Mouse (Mus musculus) thymus, adult 2 months (tissue): ENCODE results near the gene Tln2. TPM values are rescaled to one million over a fixed set of nuclear protein-coding genes. Genes with fewer than 3 reads are reported as not detected.

Source experiments
- DNase-seq: peaks from one replicate; pipeline ENCODE4 v3.0.0; 2021
- H3K27ac ChIP-seq: fragments of 200-500 bp; 2 replicates; pipeline ENCODE4 v1.5.1; 2012; ENCODE audit warnings: low read length, control low read depth; ENCODE audit not compliant: control insufficient read depth, insufficient read depth
- H3K27me3 ChIP-seq: fragments of 200-500 bp; 2 replicates; pipeline ENCODE4 v1.6.1; 2012; ENCODE audit warnings: mild to moderate bottlenecking, low read length, moderate library complexity, mixed read lengths; ENCODE audit not compliant: control insufficient read depth, insufficient read depth
- H3K36me3 ChIP-seq: fragments of 200-500 bp; 2 replicates; pipeline ENCODE4 v1.6.1; 2012; ENCODE audit warnings: mild to moderate bottlenecking, low read length, moderate library complexity; ENCODE audit not compliant: control insufficient read depth, insufficient read depth
- H3K4me1 ChIP-seq: fragments of 200-500 bp; replicated peaks from 2 replicates; pipeline ENCODE4 v1.6.1; 2012; ENCODE audit warnings: low read length; ENCODE audit not compliant: control insufficient read depth, insufficient read depth
- H3K4me3 ChIP-seq: fragments of 200-500 bp; 2 replicates; pipeline ENCODE4 v1.5.1; 2012; ENCODE audit warnings: mild to moderate bottlenecking, low read length, control low read depth, moderate library complexity; ENCODE audit not compliant: control insufficient read depth, insufficient read depth
- CTCF ChIP-seq: fragments of 200-500 bp; IDR thresholded peaks from 2 replicates; pipeline ENCODE4 v1.5.1; 2012; ENCODE audit warnings: mild to moderate bottlenecking, control low read depth, low read length, moderate library complexity, borderline replicate concordance; ENCODE audit not compliant: control insufficient read depth, poor library complexity, insufficient read depth; ENCODE audit errors: extremely low read depth
- POLR2A ChIP-seq: fragments of 200-500 bp; IDR thresholded peaks from 2 replicates; pipeline ENCODE4 v1.6.1; 2012; ENCODE audit warnings: mild to moderate bottlenecking, low read length, control low read depth, moderate library complexity; ENCODE audit not compliant: control insufficient read depth, poor library complexity, insufficient read depth; ENCODE audit errors: extremely low read depth
- WGBS: fragments of 180-500 bp; shearing (Covaris S2); methylation state at CpG from one replicate; pipeline ENCODE4 v1.1.7; 2018; 5-methylcytosine and 5-hydroxymethylcytosine counted together
- polyA plus RNA-seq: library from polyadenylated mRNA; depleted of rRNA; stranded (reverse); fragments of >200 nt; gene quantifications from 2 replicates; pipeline ENCODE4 v1.2.3, GENCODE M21; 2012

Tln2 gene
- polyA plus RNA-seq, 1 experiment = 3.7 TPM

DNA sequence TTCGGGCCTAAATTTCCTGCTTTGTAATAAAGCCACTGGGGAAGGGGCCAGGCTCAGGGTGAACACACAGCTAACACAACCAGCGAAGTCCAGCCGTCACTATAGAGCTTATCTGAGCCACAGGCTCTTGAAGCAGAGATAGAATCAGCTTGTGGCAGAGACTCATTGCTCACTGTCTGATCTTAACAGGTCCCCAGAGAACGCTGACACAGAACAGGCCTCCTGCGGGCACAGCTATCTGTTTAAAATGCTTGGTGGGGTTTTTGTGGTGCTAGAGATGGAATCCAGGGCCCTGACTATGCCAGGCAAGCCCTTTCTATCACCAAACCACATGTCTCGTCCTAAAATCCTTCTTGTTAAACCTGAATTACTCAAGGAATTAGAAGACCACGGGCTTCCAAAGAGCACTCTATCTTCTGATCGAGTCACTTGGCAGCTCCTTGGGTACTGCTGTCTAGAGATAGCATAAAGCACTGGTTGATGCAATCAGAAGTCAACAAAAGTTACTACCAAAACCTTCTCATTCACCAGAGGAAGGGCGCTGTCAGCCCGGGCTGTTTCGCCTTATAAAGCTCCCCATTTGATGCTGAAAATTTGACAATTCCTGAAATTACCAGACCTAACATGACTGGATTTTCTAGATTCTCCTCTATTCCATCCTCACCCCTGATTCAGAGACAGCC, 95.9 kb downstream of the Tln2 start:
- WGBS = 74% methylated on average over 11 of the region's 11 CpGs
- Histone ChIP-seq H3K36me3 (no peaks in the 10 kb centered on the region), H3K27ac (no peak overlapping the region), H3K27me3 (no peaks in the 10 kb centered on the region), H3K4me3 (no peak overlapping the region), H3K4me1 (no peaks in the 10 kb centered on the region)
- TF ChIP-seq POLR2A (no peak), CTCF (no peak)
- DNase-seq = no peak

DNA sequence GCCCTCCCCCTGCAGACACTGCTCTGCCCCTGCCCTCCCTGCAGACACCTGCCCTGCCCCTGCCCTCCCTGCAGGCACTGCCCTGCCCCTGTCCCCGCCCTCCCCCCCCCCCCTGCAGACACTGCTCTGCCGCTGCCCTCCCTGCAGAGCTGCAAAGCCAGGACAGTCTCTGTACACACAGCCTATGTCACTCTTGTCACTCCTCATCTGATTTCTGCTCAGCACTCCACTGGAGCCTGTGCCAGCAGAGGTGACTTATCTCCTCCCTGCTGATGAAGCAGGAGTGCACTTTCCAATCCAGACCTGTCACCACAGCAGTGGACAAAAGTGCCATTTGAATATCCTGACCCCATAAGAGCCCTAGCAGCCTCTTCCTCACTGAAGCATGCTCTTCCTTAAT, 118.0 kb downstream of the Tln2 start:
- Histone ChIP-seq H3K4me3 (no peak overlapping the region), H3K4me1 (no peaks in the 10 kb centered on the region), H3K27ac (no peak overlapping the region), H3K36me3 (no peaks in the 10 kb centered on the region), H3K27me3 (no peaks in the 10 kb centered on the region)
- no peak for DNase-seq
- no peak for TF ChIP-seq CTCF
- no peak for TF ChIP-seq POLR2A
- WGBS = 63% methylated on average over 1 of the region's 2 CpGs

DNA sequence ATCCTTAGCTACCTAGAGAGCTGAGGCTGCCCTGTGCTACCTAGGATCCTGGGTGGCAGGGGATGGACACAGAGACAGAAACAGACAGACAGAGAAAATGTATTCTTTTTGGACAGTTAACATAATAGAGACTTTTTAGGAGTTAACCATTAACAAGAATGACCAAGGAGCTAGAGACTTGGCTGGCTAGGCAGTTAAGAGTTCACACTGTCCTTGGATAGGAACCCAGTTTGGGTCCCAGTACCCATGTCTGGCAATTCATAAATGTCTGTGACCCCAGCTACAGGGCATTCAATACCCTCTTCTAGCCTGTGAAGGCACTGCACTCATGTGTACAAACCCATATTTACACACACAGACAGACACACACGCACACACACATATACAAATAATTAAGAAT, 122.0 kb downstream of the Tln2 start:
- no peaks in the 10 kb centered on the region for H3K4me1 ChIP-seq
- WGBS = 94% methylated on average over 1 of the region's 1 CpGs
- no peaks in the 10 kb centered on the region for H3K27me3 ChIP-seq
- no peaks in the 10 kb centered on the region for H3K36me3 ChIP-seq
- no peak overlapping the region for H3K4me3 ChIP-seq
- no peak overlapping the region for H3K27ac ChIP-seq
- TF ChIP-seq CTCF (no peak), POLR2A (no peak)
- no peak for DNase-seq

DNA sequence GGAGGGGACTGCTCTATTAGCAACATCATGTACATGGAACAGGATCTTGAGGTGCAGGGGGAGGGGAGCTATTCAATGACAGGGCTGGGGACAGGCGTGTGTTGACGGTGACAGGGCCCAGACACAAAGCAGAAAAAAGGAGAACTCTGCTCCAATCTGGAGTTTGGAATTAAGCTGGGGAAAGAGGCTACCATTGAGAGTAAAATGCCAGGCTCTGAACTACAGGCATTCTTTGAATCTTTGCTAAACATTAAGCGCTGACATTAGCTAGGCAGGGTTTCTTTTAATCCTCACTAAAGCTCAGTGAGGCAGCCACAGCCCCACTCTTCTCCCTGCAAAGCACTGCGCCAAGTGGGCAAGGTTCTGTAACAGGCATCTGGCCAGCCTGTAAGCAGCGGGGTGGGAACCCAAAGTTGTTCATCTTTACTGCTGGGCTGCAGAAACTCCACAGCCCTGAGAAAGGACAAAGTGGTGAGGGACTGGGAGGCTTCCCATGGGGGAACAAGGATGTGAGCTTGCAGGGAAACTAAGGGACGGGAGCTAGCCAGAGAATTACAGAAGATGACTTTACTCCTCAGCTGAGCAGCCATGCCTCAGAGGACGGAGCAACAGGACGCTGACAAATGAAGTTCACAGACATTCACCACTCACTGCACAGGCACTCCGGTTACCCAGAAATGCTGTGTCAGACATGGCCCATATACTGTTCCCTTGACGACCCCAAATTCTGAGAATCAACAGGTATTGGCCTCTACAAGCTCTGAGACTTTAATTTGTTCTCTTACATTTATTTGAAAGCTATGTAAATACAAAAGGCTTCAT, 124.0 kb downstream of the Tln2 start:
- TF ChIP-seq POLR2A (no peak), CTCF (no peak)
- no peaks in the 10 kb centered on the region for H3K36me3 ChIP-seq
- no peak for DNase-seq
- no peak overlapping the region for H3K4me3 ChIP-seq
- H3K4me1 ChIP-seq = no peaks in the 10 kb centered on the region
- 81% methylated on average over 10 of the region's 10 CpGs for WGBS
- H3K27me3 ChIP-seq = no peaks in the 10 kb centered on the region
- no peak overlapping the region for H3K27ac ChIP-seq

DNA sequence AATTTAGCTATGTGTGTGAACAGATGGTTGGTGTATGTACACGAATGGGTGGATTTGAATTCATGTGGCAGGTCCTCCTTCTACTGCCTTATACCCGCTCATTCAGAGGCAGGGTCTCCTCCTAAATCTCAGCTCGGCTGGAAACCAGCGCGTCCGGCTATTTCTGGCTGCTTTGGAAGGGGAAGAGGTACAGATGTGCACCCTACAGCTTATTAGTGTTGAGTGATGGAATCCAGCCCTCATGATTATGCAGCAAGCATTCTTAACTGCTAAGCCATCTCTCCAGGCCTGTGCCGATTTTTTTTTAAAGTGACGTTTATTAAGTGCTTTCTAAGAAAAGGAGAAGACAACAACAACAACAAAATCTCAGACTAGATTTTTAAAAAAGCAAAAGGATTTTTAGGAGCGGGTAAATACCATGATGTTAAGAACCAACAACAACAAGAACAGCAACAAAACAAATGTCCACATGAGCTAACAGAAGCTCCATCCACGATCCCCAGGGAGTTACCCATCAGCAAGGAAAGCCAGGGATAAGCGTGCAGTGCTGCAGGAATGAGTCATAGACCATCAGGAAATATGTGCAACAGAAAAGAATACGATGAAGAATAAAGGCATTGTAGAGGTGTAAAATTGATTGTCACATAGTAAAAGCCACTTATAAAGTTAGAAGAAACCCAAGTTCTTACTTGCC, 130.2 kb downstream of the Tln2 start:
- no peak overlapping the region for H3K27ac ChIP-seq

DNA sequence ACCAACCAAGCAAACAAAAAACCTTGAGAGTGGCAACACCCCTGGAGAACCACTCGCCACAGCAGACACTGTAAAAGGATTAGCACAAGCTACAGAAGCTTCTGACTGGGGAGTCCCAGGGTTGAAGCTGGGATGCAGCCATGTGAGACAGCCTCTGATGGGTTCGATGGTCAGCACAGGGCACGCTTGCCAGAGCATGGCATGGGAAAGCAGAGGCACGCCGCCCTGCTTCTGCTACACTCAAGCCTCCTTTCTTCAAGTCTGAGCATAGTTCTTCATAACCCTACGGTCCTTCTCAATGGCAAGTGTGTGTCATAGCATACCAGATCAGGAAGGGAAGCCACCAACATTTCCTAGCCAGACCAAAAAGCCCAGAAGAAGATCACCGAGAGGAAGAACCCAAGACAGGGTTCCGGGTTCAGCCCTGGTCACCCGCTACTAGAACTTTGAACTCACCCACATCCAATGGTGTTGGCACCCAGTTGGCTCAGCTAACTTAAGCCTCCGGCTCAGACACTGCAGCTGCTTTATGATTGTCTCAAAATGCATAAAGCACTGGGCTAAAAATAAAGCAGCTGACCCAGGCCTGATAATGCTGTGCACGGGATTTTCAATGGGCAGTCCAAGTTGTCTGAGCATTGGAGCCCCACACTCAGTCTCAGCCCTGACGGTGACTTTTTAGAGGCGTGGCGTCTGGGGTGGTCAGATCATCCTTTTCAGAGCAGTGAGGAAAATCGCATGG, 131.0 kb downstream of the Tln2 start:
- H3K4me1 ChIP-seq = no peaks in the 10 kb centered on the region
- TF ChIP-seq POLR2A (no peak), CTCF (no peak)
- no peak overlapping the region for H3K4me3 ChIP-seq
- no peaks in the 10 kb centered on the region for H3K27me3 ChIP-seq
- no peak overlapping the region for H3K27ac ChIP-seq
- H3K36me3 ChIP-seq = no peaks in the 10 kb centered on the region
- 92% methylated on average over 15 of the region's 15 CpGs for WGBS
- DNase-seq = no peak

More for the DNA sequence above, 130.2 kb downstream of the Tln2 start:
- Histone ChIP-seq H3K36me3 (no peaks in the 10 kb centered on the region), H3K4me1 (no peaks in the 10 kb centered on the region), H3K4me3 (no peak overlapping the region), H3K27me3 (no peaks in the 10 kb centered on the region)
- no peak for DNase-seq
- no peak for TF ChIP-seq POLR2A
- no peak for TF ChIP-seq CTCF
- WGBS = 89% methylated on average over 12 of the region's 12 CpGs
